Mouse (Mus musculus) embryonic facial prominence, embryonic 13.5 days (tissue): ENCODE measurements around the gene Kcnk6. TPM values are rescaled to one million over a fixed set of nuclear protein-coding genes. Genes with fewer than 3 reads are reported as not detected.

Experiments
- ATAC-seq: fragments of 200-750 bp; cut with Nextera tagmentation; 2 replicates; pipeline ENCODE4 v1.8.0; 2017; ENCODE audit warnings: low read depth; ENCODE audit not compliant: insufficient number of reproducible peaks, insufficient read depth, low FRiP score, low TSS enrichment
- H3K27ac ChIP-seq: fragments of 300-500 bp; sonication (generic); 2 replicates; pipeline ENCODE4 v1.5.1; 2015; ENCODE audit warnings: moderate library complexity, mild to moderate bottlenecking, inconsistent platforms
- H3K27me3 ChIP-seq: fragments of 300-500 bp; sonication (generic); 2 replicates; pipeline ENCODE4 v1.6.1; 2015; ENCODE audit warnings: mild to moderate bottlenecking, inconsistent platforms
- H3K36me3 ChIP-seq: fragments of 300-500 bp; sonication (generic); 2 replicates; pipeline ENCODE4 v1.6.1; 2015; ENCODE audit warnings: mild to moderate bottlenecking, inconsistent platforms
- H3K4me1 ChIP-seq: fragments of 300-500 bp; sonication (generic); 2 replicates; pipeline ENCODE4 v1.6.1; 2015; ENCODE audit warnings: inconsistent platforms
- H3K4me2 ChIP-seq: fragments of 300-500 bp; sonication (generic); 2 replicates; pipeline ENCODE4 v1.6.1; 2015; ENCODE audit warnings: moderate library complexity, mild to moderate bottlenecking, inconsistent platforms
- H3K4me3 ChIP-seq: fragments of 300-500 bp; sonication (generic); 2 replicates; pipeline ENCODE4 v1.5.1; 2015; ENCODE audit warnings: mild to moderate bottlenecking, inconsistent platforms
- H3K9ac ChIP-seq: fragments of 300-500 bp; sonication (generic); 2 replicates; pipeline ENCODE4 v1.6.1; 2015; ENCODE audit warnings: mild to moderate bottlenecking, inconsistent platforms
- H3K9me3 ChIP-seq: fragments of 300-500 bp; sonication (generic); 2 replicates; pipeline ENCODE4 v1.6.1; 2016; ENCODE audit warnings: inconsistent platforms
- WGBS: fragments of 180-500 bp; shearing (Covaris S2); methylation state at CpG from one replicate; pipeline ENCODE4 v1.1.7; 2015; ENCODE audit warnings: mixed read lengths; 5-methylcytosine and 5-hydroxymethylcytosine counted together
- polyA plus RNA-seq: library from polyadenylated mRNA; unstranded; fragments of >200 nt; fragmentation: Nextera tagmentation; extraction: Ambion mirVana; gene quantifications from 2 replicates; pipeline ENCODE4 v1.2.1, GENCODE M21; 2015

Gene Kcnk6
- 1.4 and 1.8 TPM in 2 replicates for polyA plus RNA-seq

GRCm38 (mm10) chr7:29232247-29233013 is at the start of gene Kcnk6:
Gene Kcnk6, minus strand, starts transcription at chr7:29232515.
- WGBS, result under 1% methylated on average over 62 of the region's 62 CpGs
- Histone ChIP-seq H3K4me1 (peaks cover 12% of the 10 kb centered on the region), H3K27ac (no peak within 1 kb of the TSS), H3K36me3 (no peaks in the 10 kb centered on the region), H3K9me3 (no peaks in the 10 kb centered on the region), H3K4me2 (peak within 1 kb of the TSS; percentile 98), H3K27me3 (peaks cover 30% of the 10 kb centered on the region), H3K9ac (peak within 1 kb of the TSS; percentile 69), H3K4me3 (peak within 1 kb of the TSS; percentile 62)
- 0 out of 2 replicates have a peak, but pooled peaks have one; percentile 39 for ATAC-seq

- peak within 1 kb of the TSS; percentile 70 for H3K9ac ChIP-seq
- WGBS, result under 1% methylated on average over 79 of the region's 80 CpGs
- H3K4me2 ChIP-seq, result peak within 1 kb of the TSS; percentile 97
- no peaks in the 10 kb centered on the region for H3K9me3 ChIP-seq
- peak; percentile 59 for ATAC-seq
- peak within 1 kb of the TSS; percentile 61 for H3K4me3 ChIP-seq
- peaks cover 20% of the 10 kb centered on the region for H3K4me1 ChIP-seq
- H3K27ac ChIP-seq, result peak within 1 kb of the TSS; percentile 66; the same call in 1 of the 2 replicates
- H3K27me3 ChIP-seq, result peaks cover 51% of the 10 kb centered on the region
- no peaks in the 10 kb centered on the region for H3K36me3 ChIP-seq
Measured at GRCm38 (mm10) chr7:29281201-29282073, 49.1 kb upstream of the Kcnk6 start, which contains the start of gene Spint2. Gene Spint2, minus strand, starts transcription at chr7:29281912.

GRCm38 (mm10) chr7:29280801-29281200 is 48.5 kb upstream of the Kcnk6 start:
- peaks cover 51% of the 10 kb centered on the region for H3K27me3 ChIP-seq
- H3K9me3 ChIP-seq, result no peaks in the 10 kb centered on the region
- peaks cover 21% of the 10 kb centered on the region for H3K4me1 ChIP-seq
- H3K36me3 ChIP-seq, result no peaks in the 10 kb centered on the region
- peak overlapping the region; percentile 70 for H3K9ac ChIP-seq
- peak overlapping the region; percentile 97 for H3K4me2 ChIP-seq
- H3K4me3 ChIP-seq, result peak overlapping the region; percentile 61
- H3K27ac ChIP-seq, result no peak overlapping the region
- WGBS, result 9% methylated on average over 13 of the region's 13 CpGs
- no peak for ATAC-seq

- Histone ChIP-seq H3K27me3 (peaks cover 47% of the 10 kb centered on the region), H3K36me3 (no peaks in the 10 kb centered on the region), H3K4me3 (peak overlapping the region; percentile 61), H3K4me2 (peak overlapping the region; percentile 97), H3K9me3 (no peaks in the 10 kb centered on the region), H3K27ac (no peak overlapping the region), H3K4me1 (peaks cover 21% of the 10 kb centered on the region), H3K9ac (no peak overlapping the region)
- ATAC-seq, result no peak
- 72% methylated on average over 8 of the region's 8 CpGs for WGBS
Measured at GRCm38 (mm10) chr7:29279924-29280323, 47.6 kb upstream of the Kcnk6 start.

- ATAC-seq, result no peak
- no peak overlapping the region for H3K4me2 ChIP-seq
- no peaks in the 10 kb centered on the region for H3K9me3 ChIP-seq
Measured at GRCm38 (mm10) chr7:29279261-29279660, 46.9 kb upstream of the Kcnk6 start.

GRCm38 (mm10) chr7:29277510-29277909 is 45.2 kb upstream of the Kcnk6 start:
- no peaks in the 10 kb centered on the region for H3K36me3 ChIP-seq
- no peak overlapping the region for H3K4me2 ChIP-seq
- H3K27ac ChIP-seq, result no peak overlapping the region
- peaks cover 34% of the 10 kb centered on the region for H3K27me3 ChIP-seq
- 74% methylated on average over 4 of the region's 4 CpGs for WGBS
- no peaks in the 10 kb centered on the region for H3K9me3 ChIP-seq
- no peak overlapping the region for H3K4me3 ChIP-seq
- peaks cover 21% of the 10 kb centered on the region for H3K4me1 ChIP-seq
- no peak for ATAC-seq
- H3K9ac ChIP-seq, result no peak overlapping the region

More at GRCm38 (mm10) chr7:29279261-29279660, 46.9 kb upstream of the Kcnk6 start:
- Histone ChIP-seq H3K4me1 (peaks cover 21% of the 10 kb centered on the region), H3K27ac (no peak overlapping the region), H3K4me3 (no peak overlapping the region), H3K27me3 (peaks cover 46% of the 10 kb centered on the region), H3K9ac (no peak overlapping the region), H3K36me3 (no peaks in the 10 kb centered on the region)

- Histone ChIP-seq H3K36me3 (no peaks in the 10 kb centered on the region), H3K9me3 (no peaks in the 10 kb centered on the region), H3K4me1 (peaks cover 15% of the 10 kb centered on the region), H3K4me2 (no peak overlapping the region), H3K27me3 (peaks cover 26% of the 10 kb centered on the region), H3K4me3 (no peak overlapping the region), H3K27ac (no peak overlapping the region), H3K9ac (no peak overlapping the region)
- ATAC-seq, result no peak
- WGBS, result 45% methylated on average over 5 of the region's 5 CpGs
Measured at GRCm38 (mm10) chr7:29276715-29277114, 44.4 kb upstream of the Kcnk6 start.

- Histone ChIP-seq H3K4me3 (no peak overlapping the region), H3K27ac (no peak overlapping the region), H3K36me3 (no peaks in the 10 kb centered on the region), H3K9ac (peak overlapping the region; percentile 41; the same call in 1 of the 2 replicates), H3K4me1 (peaks cover 10% of the 10 kb centered on the region), H3K4me2 (no peak overlapping the region), H3K9me3 (no peaks in the 10 kb centered on the region), H3K27me3 (no peaks in the 10 kb centered on the region)
- no peak for ATAC-seq
- 67% methylated on average over 8 of the region's 8 CpGs for WGBS
Measured at GRCm38 (mm10) chr7:29271687-29272465, 39.6 kb upstream of the Kcnk6 start.

GRCm38 (mm10) chr7:29270445-29270844 is 38.1 kb upstream of the Kcnk6 start:
- H3K4me2 ChIP-seq, result no peak overlapping the region
- H3K4me3 ChIP-seq, result no peak overlapping the region
- no peak overlapping the region for H3K9ac ChIP-seq
- H3K27me3 ChIP-seq, result no peaks in the 10 kb centered on the region
- H3K9me3 ChIP-seq, result no peaks in the 10 kb centered on the region
- H3K27ac ChIP-seq, result no peak overlapping the region
- WGBS, result 82% methylated on average over 4 of the region's 4 CpGs
- no peaks in the 10 kb centered on the region for H3K36me3 ChIP-seq
- ATAC-seq, result no peak
- H3K4me1 ChIP-seq, result peaks cover 12% of the 10 kb centered on the region; the same call in 1 of the 2 replicates

- no peak for ATAC-seq
- no peaks in the 10 kb centered on the region for H3K27me3 ChIP-seq
- WGBS, result 48% methylated on average over 4 of the region's 4 CpGs
Measured at GRCm38 (mm10) chr7:29266931-29267330, 34.6 kb upstream of the Kcnk6 start.

GRCm38 (mm10) chr7:29265636-29266035 is 33.3 kb upstream of the Kcnk6 start:
- H3K4me3 ChIP-seq, result no peak overlapping the region
- H3K9ac ChIP-seq, result no peak overlapping the region
- H3K36me3 ChIP-seq, result no peaks in the 10 kb centered on the region
- H3K4me1 ChIP-seq, result peaks cover 17% of the 10 kb centered on the region; the same call in 1 of the 2 replicates
- H3K27me3 ChIP-seq, result no peaks in the 10 kb centered on the region
- 79% methylated on average over 7 of the region's 7 CpGs for WGBS
- H3K4me2 ChIP-seq, result no peak overlapping the region
- ATAC-seq, result no peak
- no peaks in the 10 kb centered on the region for H3K9me3 ChIP-seq
- no peak overlapping the region for H3K27ac ChIP-seq

More at GRCm38 (mm10) chr7:29266931-29267330, 34.6 kb upstream of the Kcnk6 start:
- H3K36me3 ChIP-seq, result no peaks in the 10 kb centered on the region
- peaks cover 17% of the 10 kb centered on the region; the same call in 1 of the 2 replicates for H3K4me1 ChIP-seq
- no peak overlapping the region; the same call in 1 of the 2 replicates for H3K27ac ChIP-seq
- H3K4me3 ChIP-seq, result no peak overlapping the region
- no peak overlapping the region for H3K9ac ChIP-seq
- H3K9me3 ChIP-seq, result no peaks in the 10 kb centered on the region
- H3K4me2 ChIP-seq, result no peak overlapping the region
